Mouse (Mus musculus) G1E (cell line): ENCODE data around the gene Cavin2. TPM values are rescaled to one million over a fixed set of nuclear protein-coding genes. Genes with fewer than 3 reads are reported as not detected.

ENCODE experiments used
- ATAC-seq: 2 replicates; pipeline ENCODE4 v1.8.0; 2016; ENCODE audit warnings: mild to moderate bottlenecking; ENCODE audit not compliant: insufficient number of reproducible peaks, poor library complexity, low FRiP score, severe bottlenecking; ENCODE audit errors: extremely low read depth
- DNase-seq: peaks from one replicate; pipeline ENCODE4 v3.0.0; 2012; ENCODE audit warnings: low spot score
- H3K27me3 ChIP-seq: 2 replicates; pipeline ENCODE4 v1.6.1; 2012; ENCODE audit warnings: mild to moderate bottlenecking, low read length, inconsistent platforms; ENCODE audit not compliant: insufficient read depth
- H3K36me3 ChIP-seq: replicated peaks from 2 replicates; pipeline ENCODE3; 2012; ENCODE audit warnings: mild to moderate bottlenecking, inconsistent platforms
- H3K4me1 ChIP-seq: 2 replicates; pipeline ENCODE4 v1.6.1; 2012; ENCODE audit warnings: low read depth, low read length, inconsistent platforms, mixed read lengths; ENCODE audit not compliant: insufficient read depth
- H3K4me3 ChIP-seq: 2 replicates; pipeline ENCODE4 v1.5.1; 2012; ENCODE audit warnings: low read depth, mild to moderate bottlenecking, inconsistent platforms, low read length, moderate library complexity, mixed read lengths
- H3K9me3 ChIP-seq: replicated peaks from 2 replicates; pipeline ENCODE4 v1.6.1; 2012; ENCODE audit warnings: inconsistent platforms
- CTCF ChIP-seq: IDR thresholded peaks from 2 replicates; pipeline ENCODE4 v1.5.1; 2012; ENCODE audit warnings: low read depth, low read length, inconsistent platforms, mixed read lengths
- GATA1 ChIP-seq: IDR thresholded peaks from 2 replicates; pipeline ENCODE4 v1.6.1; 2012; ENCODE audit warnings: borderline replicate concordance, low read length, inconsistent platforms, mixed read lengths
- GATA2 ChIP-seq: IDR thresholded peaks from 2 replicates; pipeline ENCODE4 v1.6.1; 2012; ENCODE audit warnings: low read depth, low read length, inconsistent platforms, borderline replicate concordance
- POLR2AphosphoS5 ChIP-seq: IDR thresholded peaks from 2 replicates; pipeline ENCODE4 v1.6.1; 2012; ENCODE audit warnings: low read depth, low read length, inconsistent platforms; ENCODE audit not compliant: insufficient replicate concordance
- TAL1 ChIP-seq: conservative IDR thresholded peaks from 2 replicates; pipeline ENCODE4 v1.6.1; 2012; ENCODE audit warnings: low read depth, low read length, inconsistent platforms, mixed read lengths
- polyA plus RNA-seq: library from polyadenylated mRNA; stranded (reverse); fragments of >175 nt; gene quantifications from 2 replicates; pipeline ENCODE4 v1.2.3, GENCODE M21; 2012
- total RNA-seq, 2 experiments: library from RNA; stranded (forward) in 1 of 2; stranded (reverse) in 1 of 2; fragments of 200-1000 nt in 1 of 2; fragments of >200 nt in 1 of 2; fragmentation: Nextera tagmentation in 1 of 2; gene quantifications; 2 replicates each; pipeline ENCODE4 v1.2.3; 2014 to 2017

Gene Cavin2
- total and polyA plus RNA-seq, 3 experiments: 0.16 TPM; not detected in 2

- H3K9me3 ChIP-seq: peaks cover 3% of the 10 kb centered on the region
Observed at GRCm38 (mm10) chr1:51349291-51349967, 60.5 kb downstream of the Cavin2 start.

More at GRCm38 (mm10) chr1:51349291-51349967, 60.5 kb downstream of the Cavin2 start:
- ATAC-seq: no peak
- Histone ChIP-seq H3K27me3 (no peaks in the 10 kb centered on the region), H3K36me3 (no peaks in the 10 kb centered on the region), H3K4me3 (no peak overlapping the region), H3K4me1 (no peaks in the 10 kb centered on the region)
- TF ChIP-seq TAL1: no peak
- no peak for TF ChIP-seq GATA2
- TF ChIP-seq POLR2AphosphoS5: no peak
- no peak for TF ChIP-seq GATA1
- TF ChIP-seq CTCF: no peak
- no peak for DNase-seq

Other genes starting within 250 kb of the Cavin2 start
- 75.8 and 77.3 TPM in 2 replicates for gene Nabp1, start 189.3 kb downstream of the Cavin2 start, total RNA-seq (2014; fragmentation: Nextera tagmentation)
- 188 and 214 TPM in 2 replicates for gene Nabp1, start 189.3 kb downstream of the Cavin2 start, total RNA-seq (2017)
- gene Nabp1, start 189.3 kb downstream of the Cavin2 start, polyA plus RNA-seq: 6.9 and 7.8 TPM in 2 replicates